ENCODE assay signal across 9 mouse cellular contexts in the genomic region with DNA sequence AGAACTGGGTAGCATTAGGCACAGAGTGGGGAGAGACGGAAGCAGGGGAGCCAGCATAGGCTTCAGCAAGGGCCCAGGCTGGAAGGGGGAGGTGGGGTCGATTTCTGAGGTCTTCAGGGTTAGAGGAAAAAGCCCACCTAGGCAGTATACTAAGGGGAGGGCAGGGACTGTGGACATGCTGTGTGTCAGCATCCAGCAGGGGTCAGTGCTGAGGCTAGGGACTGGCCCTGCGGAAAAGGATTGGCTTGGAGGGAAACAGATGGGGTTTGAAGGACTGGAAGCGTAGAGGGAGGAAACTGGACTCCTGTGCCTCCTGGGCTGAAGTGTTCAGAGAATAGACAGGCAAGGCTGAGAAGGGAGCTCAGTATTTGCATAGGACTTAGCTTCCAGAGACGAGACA.
DNase-seq lines count a peak whose midpoint lies in the region; ATAC-seq and TF ChIP-seq lines count a peak whose summit lies in the region.
"Had no signal": no experiment of that assay in that cellular context is flagged by ENCODE, and none has a peak within 500 bp of the region (broad histone marks: within the 10 kb centered on the region; RNA-seq: fewer than 3 reads in every experiment).

No protein-coding gene starts in this region.

- ATAC-seq in intestine, embryonic 14.5 days (replicated peaks; ENCODE audit: low FRiP score, low TSS enrichment, low read depth): no peak
- peak; percentile 48; the same call in 1 of the 2 replicates for ATAC-seq in neural tube, embryonic 14.5 days (ENCODE audit: low read depth)

- no peaks in the 10 kb centered on the region for H3K27me3 ChIP-seq in intestine, embryonic 14.5 days (replicated peaks; ENCODE audit: control insufficient read depth, insufficient read depth, low read length)
- no peaks in the 10 kb centered on the region for H3K27me3 ChIP-seq in neural tube, embryonic 14.5 days (ENCODE audit: control insufficient read depth, insufficient read depth, low read length)

- peaks cover 7% of the 10 kb centered on the region; the same call in 1 of the 2 replicates for H3K36me3 ChIP-seq in intestine, embryonic 14.5 days (ENCODE audit: control insufficient read depth, insufficient read depth, low read length)
- H3K36me3 ChIP-seq in neural tube, embryonic 14.5 days (ENCODE audit: control insufficient read depth, insufficient read depth, low read length): no peaks in the 10 kb centered on the region

- peak; percentile 83 for TF ChIP-seq CTCF in gastrocnemius, adult 2 months (IDR thresholded peaks at IDR 0.05)

- H3K4me3 ChIP-seq in gastrocnemius, adult 2 months: no peak overlapping the region
- no peak overlapping the region for H3K4me3 ChIP-seq in intestine, embryonic 14.5 days (ENCODE audit: low read depth, low read length)
- no peak overlapping the region for H3K4me3 ChIP-seq in neural tube, embryonic 14.5 days (ENCODE audit: low read depth, low read length)
- H3K4me3 ChIP-seq: erythroblast, embryonic 14.5 days had no signal

- WGBS in intestine, embryonic 14.5 days: 32% methylated on average over 5 of the region's 5 CpGs
- WGBS in neural tube, embryonic 14.5 days: 43% methylated on average over 5 of the region's 5 CpGs

- no peaks in the 10 kb centered on the region for H3K9me3 ChIP-seq in intestine, embryonic 14.5 days (ENCODE audit: control insufficient read depth, low read length)
- no peaks in the 10 kb centered on the region for H3K9me3 ChIP-seq in neural tube, embryonic 14.5 days (ENCODE audit: control insufficient read depth, low read length)

- no peak overlapping the region for H3K9ac ChIP-seq in intestine, embryonic 14.5 days (ENCODE audit: low read length)
- no peak overlapping the region for H3K9ac ChIP-seq in neural tube, embryonic 14.5 days (replicated peaks; ENCODE audit: low read depth, low read length)

- peak; percentile 50 for DNase-seq in right cerebral cortex, adult 18-20 months
- DNase-seq in right cerebral cortex, postnatal 25 days: no peak
- peak; percentile 16 for DNase-seq in cerebellum, adult 9-11 months
- DNase-seq in gastrocnemius, adult 2 months: peak; percentile 75
- peak; percentile 83 for DNase-seq in intestine, embryonic 14.5 days (ENCODE audit: low spot score)
- peak; percentile 65 to 78 for DNase-seq in lung, adult 18-20 months
- DNase-seq in layer of hippocampus, adult 8-10 months (ENCODE audit: low spot score in 2 of 2): no peak

- peaks cover 34% of the 10 kb centered on the region for H3K4me1 ChIP-seq in intestine, embryonic 14.5 days (replicated peaks; ENCODE audit: control insufficient read depth, insufficient read depth, low read length)
- no peaks in the 10 kb centered on the region for H3K4me1 ChIP-seq in neural tube, embryonic 14.5 days (ENCODE audit: control insufficient read depth, insufficient read depth, low read length)

- intact Hi-C loops in gastrocnemius, adult 2 months (cut with DNase I): loop anchor here (1.0 kb wide), 1 partner anchor 129 kb away; no protein-coding TSS in a partner anchor

- no peak overlapping the region for H3K4me2 ChIP-seq in intestine, embryonic 14.5 days (ENCODE audit: low read length)
- no peak overlapping the region for H3K4me2 ChIP-seq in neural tube, embryonic 14.5 days (ENCODE audit: low read depth, low read length)

- peak overlapping the region; percentile 70 for H3K27ac ChIP-seq in gastrocnemius, adult 2 months
- peak overlapping the region; percentile 36; the same call in 1 of the 2 replicates for H3K27ac ChIP-seq in intestine, embryonic 14.5 days (ENCODE audit: low read depth)
- peak overlapping the region; percentile 44 for H3K27ac ChIP-seq in neural tube, embryonic 14.5 days (ENCODE audit: low read depth, low read length)

Comparison
In these comparisons a context has a peak if more than half of its experiments do, and no peak if none do; other contexts are left out.
1. DNase-seq: peak in right cerebral cortex, adult 18-20 months (single experiment), cerebellum, adult 9-11 months (single experiment), gastrocnemius, adult 2 months (single experiment), intestine, embryonic 14.5 days (single experiment) and lung, adult 18-20 months (2 of 2); none in right cerebral cortex, postnatal 25 days (single experiment) and layer of hippocampus, adult 8-10 months (0 of 2).
2. Peak in every context shown above with its lines, with median percentiles within 50 percentile points of each other: H3K27ac ChIP-seq.